In the genomic region with DNA sequence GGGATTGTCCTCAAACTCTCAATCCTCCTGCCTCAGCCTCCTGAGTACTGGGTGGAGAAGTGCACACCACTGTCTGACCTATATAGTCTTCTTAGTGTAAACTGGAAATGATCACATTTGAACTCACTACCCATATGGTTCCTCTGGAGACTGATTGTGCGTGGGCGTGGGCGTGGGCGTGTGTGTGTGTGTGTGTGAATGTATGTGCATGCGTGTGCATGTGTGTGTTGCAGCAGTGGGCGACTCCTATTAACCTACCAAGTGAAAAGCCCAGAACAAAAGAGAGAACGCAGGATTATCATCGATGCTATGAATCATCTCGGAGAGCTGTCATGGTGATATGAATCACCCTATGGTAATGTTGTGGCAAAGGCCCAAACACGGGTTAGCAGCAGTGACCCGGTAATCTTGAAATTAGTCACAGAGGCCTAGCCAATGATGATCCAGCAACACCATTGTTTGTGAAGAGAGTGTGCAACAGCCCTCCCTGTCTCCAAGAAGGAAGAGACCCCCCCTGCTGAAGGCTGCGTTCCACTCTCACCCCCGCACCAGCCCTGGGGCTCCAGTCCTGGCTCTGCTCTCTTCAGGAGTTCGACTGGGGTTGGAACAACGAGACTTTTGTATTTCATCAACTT, we compare ENCODE assay signal across 10 mouse cellular contexts.
DNase-seq lines count a peak whose midpoint lies in the region; ATAC-seq and TF ChIP-seq lines count a peak whose summit lies in the region.
"Had no signal": no experiment of that assay in that cellular context is flagged by ENCODE, and none has a peak within 500 bp of the region (broad histone marks: within the 10 kb centered on the region; RNA-seq: fewer than 3 reads in every experiment).

No protein-coding gene starts in this region.

- TF ChIP-seq POLR2A in bone marrow macrophage, adult 2 months (IDR thresholded peaks at IDR 0.05; ENCODE audit: borderline replicate concordance, low read depth, low read length) = no peak

- H3K4me2 ChIP-seq in heart, embryonic 14.5 days (ENCODE audit: low read length) = peak overlapping the region; percentile 8; the same call in 1 of the 2 replicates
- H3K4me2 ChIP-seq in liver, embryonic 13.5 days = peak overlapping the region; percentile 11
- H3K4me2 ChIP-seq: forebrain, embryonic 15.5 days had no signal

- no peak overlapping the region for H3K4me3 ChIP-seq in heart, embryonic 14.5 days (ENCODE audit: control insufficient read depth in 1 of 2, insufficient read depth in 1 of 2, low read depth in 1 of 2, low read length in 2 of 2)
- no peak overlapping the region for H3K4me3 ChIP-seq in bone marrow macrophage, adult 2 months (ENCODE audit: insufficient read depth, low read length)
- no peak overlapping the region for H3K4me3 ChIP-seq in liver, embryonic 13.5 days (replicated peaks)
- H3K4me3 ChIP-seq: forebrain, embryonic 15.5 days had no signal

- TF ChIP-seq CTCF in bone marrow macrophage, adult 2 months (IDR thresholded peaks at IDR 0.05; ENCODE audit: low read depth, low read length) = no peak

- H3K9me3 ChIP-seq in heart, embryonic 14.5 days (ENCODE audit: control insufficient read depth, low read length) = no peaks in the 10 kb centered on the region
- no peaks in the 10 kb centered on the region for H3K9me3 ChIP-seq in liver, embryonic 13.5 days (replicated peaks)
- H3K9me3 ChIP-seq: forebrain, embryonic 15.5 days had no signal

- H3K4me1 ChIP-seq in heart, embryonic 14.5 days (ENCODE audit: control insufficient read depth in 2 of 2, insufficient read depth in 2 of 2, low read length in 2 of 2) = peaks cover 50 to 89% of the 10 kb centered on the region in 2 experiments
- peaks cover 28% of the 10 kb centered on the region for H3K4me1 ChIP-seq in bone marrow macrophage, adult 2 months (ENCODE audit: control insufficient read depth, insufficient read depth, low read length)
- peaks cover 71% of the 10 kb centered on the region for H3K4me1 ChIP-seq in liver, embryonic 13.5 days (replicated peaks)
- H3K4me1 ChIP-seq: forebrain, embryonic 15.5 days had no signal

- peak overlapping the region; percentile 90 to 96 for H3K27ac ChIP-seq in heart, embryonic 14.5 days (replicated peaks in 1 of 2; ENCODE audit: control insufficient read depth in 1 of 2, insufficient read depth in 1 of 2, low read depth in 2 of 2, low read length in 2 of 2)
- peak overlapping the region; percentile 28 for H3K27ac ChIP-seq in bone marrow macrophage, adult 2 months (ENCODE audit: insufficient read depth, low read depth, low read length)
- H3K27ac ChIP-seq in liver, embryonic 13.5 days = peak overlapping the region; percentile 86
- H3K27ac ChIP-seq: forebrain, embryonic 15.5 days had no signal

- DNase-seq in heart, postnatal 36 days = no peak
- DNase-seq in CD4-positive, CD25-positive, alpha-beta regulatory T cell, adult 2 months (ENCODE audit: low read depth, low spot score) = peak; percentile 73
- DNase-seq in liver, embryonic 13.5 days = no peak
- no peak for DNase-seq in embryo, embryonic 10 days (ENCODE audit: low spot score)
- DNase-seq in thymus, postnatal 14 days = no peak
- DNase-seq in layer of hippocampus, adult 9-10 months (ENCODE audit: low spot score) = no peak
- DNase-seq: right cerebral cortex, postnatal 4 days had no signal

- no peaks in the 10 kb centered on the region for H3K27me3 ChIP-seq in heart, embryonic 14.5 days (ENCODE audit: control insufficient read depth, insufficient read depth, low read length)
- H3K27me3 ChIP-seq in liver, embryonic 13.5 days = no peaks in the 10 kb centered on the region
- H3K27me3 ChIP-seq: forebrain, embryonic 15.5 days had no signal

- intact Hi-C loops in heart, postnatal 36 days (cut with DNase I) = no loop called here

- peak overlapping the region; percentile 61 for H3K9ac ChIP-seq in heart, embryonic 14.5 days (ENCODE audit: low read length)
- H3K9ac ChIP-seq in liver, embryonic 13.5 days = peak overlapping the region; percentile 1; the same call in 1 of the 2 replicates
- H3K9ac ChIP-seq: forebrain, embryonic 15.5 days had no signal

- no peaks in the 10 kb centered on the region for H3K36me3 ChIP-seq in heart, embryonic 14.5 days (ENCODE audit: control insufficient read depth, insufficient read depth, low read length)
- H3K36me3 ChIP-seq in liver, embryonic 13.5 days = no peaks in the 10 kb centered on the region
- H3K36me3 ChIP-seq: forebrain, embryonic 15.5 days had no signal

- 52% methylated on average over 15 of the region's 15 CpGs for WGBS in heart, embryonic 14.5 days
- WGBS in liver, embryonic 13.5 days (ENCODE audit: insufficient replicate concordance) = 40% methylated on average over 15 of the region's 15 CpGs

- ATAC-seq in heart, embryonic 14.5 days (ENCODE audit: insufficient number of reproducible peaks, insufficient read depth, low FRiP score, low read depth) = no peak
- peak; percentile 32; the same call in 1 of the 2 replicates for ATAC-seq in liver, embryonic 13.5 days (ENCODE audit: low read depth)
- ATAC-seq: forebrain, embryonic 15.5 days had no signal

Comparison
In these comparisons a context has a peak if more than half of its experiments do, and no peak if none do; other contexts are left out.
1. H3K27ac ChIP-seq: peak in every context shown above with its lines; median percentile 93 in heart, embryonic 14.5 days; 86 in liver, embryonic 13.5 days; 28 in bone marrow macrophage, adult 2 months.